Mouse (Mus musculus) left cerebral cortex, postnatal 10 days (tissue): ENCODE measurements around the gene Sacs. TPM values are rescaled to one million over a fixed set of nuclear protein-coding genes. Genes with fewer than 3 reads are reported as not detected.

ENCODE experiments used
- DNase-seq, 2 experiments: peaks; one replicate each; pipeline ENCODE4 v3.0.0; 2021 to 2022; ENCODE audit warnings: low spot score in 2 of 2, mixed read lengths in 1 of 2; ENCODE audit errors: extremely low spot score in 1 of 2
- intact Hi-C: fragments of 180-260 bp; cut with DNase I; formaldehyde crosslinking; loops from one replicate; pipeline ENCODE4 v1.15.1; 2025
- total RNA-seq, 2 experiments: library from RNA; stranded (reverse); gene quantifications; 2 replicates each; pipeline ENCODE4 v1.2.3; 2021

The Sacs gene
- total RNA-seq, 2 experiments from 2014 or later: 56.8 to 59.6 TPM

- intact Hi-C loops: no loop called here
- DNase-seq: no peak
These were observed 150.5 kb downstream of the Sacs start for GRCm38 (mm10) chr14:61288606-61289286.

Other genes with a start within 250 kb of the Sacs start
- 10 to 100 TPM; 65.3 to 92.6 TPM for gene Tnfrsf19, start 92.0 kb upstream of the Sacs start, total RNA-seq
- gene Sgcg, start 120.0 kb downstream of the Sacs start, total RNA-seq: under 1 TPM in 1 of 2 experiments, not detected in 1; 0.17 TPM
- under 1 TPM; 0.24 to 0.67 TPM for gene Arl11, start 171.3 kb downstream of the Sacs start, total RNA-seq
- gene Ebpl, start 222.0 kb downstream of the Sacs start, total RNA-seq: 1 to 10 TPM; 5.4 to 6.4 TPM